Mouse (Mus musculus) forebrain, embryonic 11.5 days (tissue): ENCODE results near the gene Wdr1. TPM values are rescaled to one million over a fixed set of nuclear protein-coding genes. Genes with fewer than 3 reads are reported as not detected.

Source experiments
- polyA plus RNA-seq: library from polyadenylated mRNA; unstranded; fragments of >200 nt; fragmentation: Nextera tagmentation; extraction: Ambion mirVana; gene quantifications from 2 replicates; pipeline ENCODE4 v1.2.1, GENCODE M21; 2014

Wdr1 gene
- polyA plus RNA-seq, 1 experiment from 2014 or later, result 157 TPM

Other genes with a start within 250 kb of the Wdr1 start
- gene Drd5, start 243.9 kb downstream of the Wdr1 start, polyA plus RNA-seq, result not detected in 2 replicates
- gene Slc2a9, start 60.1 kb downstream of the Wdr1 start, polyA plus RNA-seq, result 0.37 TPM in 1 of 2 replicates, not detected in the other
- 40.9 and 41.4 TPM in 2 replicates for gene Zfp518b, start 121.6 kb upstream of the Wdr1 start, polyA plus RNA-seq